ENCODE assay signal across 43 mouse cellular contexts in genomic region chr6:128429300-128429699, GRCm38 (mm10). TPM values are rescaled to one million over a fixed set of nuclear protein-coding genes. Genes with fewer than 3 reads are reported as not detected.
"Had no signal": no experiment of that assay in that cellular context is flagged by ENCODE, and none has a peak within 500 bp of the region (broad histone marks: within the 10 kb centered on the region; RNA-seq: fewer than 3 reads in every experiment).

No protein-coding gene starts in this region.

- DNase-seq: gastrocnemius, adult 2 months; gastrocnemius, postnatal 10 days; gastrocnemius, postnatal 25 days; heart, adult 18-20 months; heart, postnatal 10 days; heart, postnatal 4 days; kidney, adult 18-20 months; kidney, adult 9 months; kidney, postnatal 14 days; kidney, postnatal 36 days; layer of hippocampus, adult 9-11 months; layer of hippocampus, postnatal 36 days; left cerebral cortex, postnatal 4 days had no signal

- H3K27ac ChIP-seq: gastrocnemius, adult 2 months; heart, embryonic 10.5 days; hindbrain, embryonic 10.5 days; hindbrain, embryonic 12.5 days; hindbrain, embryonic 14.5 days; intestine, embryonic 15.5 days; kidney, embryonic 15.5 days; kidney, postnatal 0 days; limb, embryonic 13.5 days; limb, embryonic 15.5 days; liver, embryonic 12.5 days had no signal

- H3K27me3 ChIP-seq: heart, embryonic 12.5 days; hindbrain, embryonic 12.5 days; intestine, embryonic 15.5 days; kidney, embryonic 15.5 days; limb, embryonic 13.5 days; limb, embryonic 15.5 days; liver, embryonic 12.5 days had no signal

- H3K4me2 ChIP-seq: heart, embryonic 12.5 days; hindbrain, embryonic 12.5 days; hindbrain, embryonic 14.5 days; intestine, embryonic 15.5 days; kidney, embryonic 15.5 days; limb, embryonic 13.5 days; limb, embryonic 15.5 days; liver, embryonic 12.5 days had no signal

- H3K4me1 ChIP-seq: heart, embryonic 10.5 days; hindbrain, embryonic 12.5 days; intestine, embryonic 15.5 days; limb, embryonic 13.5 days had no signal

- H3K9me3 ChIP-seq: heart, embryonic 10.5 days; heart, embryonic 12.5 days; hindbrain, embryonic 10.5 days; hindbrain, embryonic 12.5 days; intestine, embryonic 15.5 days; kidney, embryonic 15.5 days; limb, embryonic 13.5 days; limb, embryonic 15.5 days; liver, embryonic 12.5 days had no signal

- H3K9ac ChIP-seq: heart, embryonic 12.5 days; hindbrain, embryonic 12.5 days; hindbrain, embryonic 14.5 days; intestine, embryonic 15.5 days; kidney, embryonic 15.5 days; limb, embryonic 13.5 days; limb, embryonic 15.5 days; liver, embryonic 12.5 days had no signal

- H3K4me3 ChIP-seq: gastrocnemius, adult 2 months; heart, embryonic 10.5 days; heart, embryonic 12.5 days; hindbrain, embryonic 10.5 days; hindbrain, embryonic 12.5 days; intestine, embryonic 15.5 days; kidney, embryonic 15.5 days; limb, embryonic 13.5 days; limb, embryonic 15.5 days; liver, embryonic 12.5 days had no signal

- ATAC-seq: hindbrain, embryonic 16.5 days; inflammation-experienced regulatory T-cells, adult 6 months; intestine, postnatal 0 days; liver, embryonic 12.5 days had no signal

RNA-seq across cellular contexts. Expression of gene Nrip2, which starts 30.2 kb away (rescaled TPM):
- total RNA-seq: granulocyte monocyte progenitor cell, adult 5-6 weeks had no signal
- polyA plus RNA-seq: liver, adult 2 months had no signal

RNA-seq across cellular contexts. Expression of gene Gm44596, which starts 54.0 kb away (rescaled TPM):
- total RNA-seq: gastrocnemius, adult 2 months; gastrocnemius, postnatal 10 days; gastrocnemius, postnatal 25 days; gastrocnemius, postnatal 4 days; granulocyte monocyte progenitor cell, adult 5-6 weeks; heart, adult 18-20 months; heart, adult 8-10 months; heart, postnatal 10 days; heart, postnatal 25 days; heart, postnatal 4 days; layer of hippocampus, adult 18-20 months; layer of hippocampus, adult 8-10 months; layer of hippocampus, postnatal 14 days; layer of hippocampus, postnatal 36 days; left cerebral cortex, adult 18-20 months; left cerebral cortex, adult 8-10 months; left cerebral cortex, postnatal 10 days; left cerebral cortex, postnatal 25 days; left cerebral cortex, postnatal 4 days; liver, adult 2 months had no signal
- polyA plus RNA-seq: heart, embryonic 10.5 days; heart, embryonic 12.5 days; heart, embryonic 14.5 days; heart, embryonic 16.5 days; hindbrain, embryonic 10.5 days; hindbrain, embryonic 12.5 days; hindbrain, embryonic 14.5 days; hindbrain, embryonic 16.5 days; inflammation-experienced regulatory T-cells, adult 6 months; intestine, embryonic 15.5 days; intestine, postnatal 0 days; kidney, embryonic 15.5 days; kidney, postnatal 0 days; large intestine, adult 2 months; limb, embryonic 11.5 days; limb, embryonic 13.5 days; limb, embryonic 15.5 days; liver, adult 2 months; liver, embryonic 12.5 days had no signal

RNA-seq across cellular contexts. Expression of gene Tex52, which starts 54.0 kb away (rescaled TPM):
- total RNA-seq: gastrocnemius, adult 2 months; gastrocnemius, postnatal 25 days; granulocyte monocyte progenitor cell, adult 5-6 weeks; heart, adult 18-20 months; heart, adult 8-10 months; heart, postnatal 10 days; heart, postnatal 25 days; heart, postnatal 4 days; left cerebral cortex, postnatal 10 days; liver, adult 2 months had no signal
- polyA plus RNA-seq: intestine, postnatal 0 days; kidney, postnatal 0 days; liver, adult 2 months; liver, embryonic 12.5 days had no signal
